Mouse (Mus musculus): ENCODE measurements at regions not wholly inside any gene's neighbourhood (a gene's known extent, or its start where the extent isn't known, plus 50 kb on each side); places are given as distances from the start of the nearest gene placed in this dataset.

DNA sequence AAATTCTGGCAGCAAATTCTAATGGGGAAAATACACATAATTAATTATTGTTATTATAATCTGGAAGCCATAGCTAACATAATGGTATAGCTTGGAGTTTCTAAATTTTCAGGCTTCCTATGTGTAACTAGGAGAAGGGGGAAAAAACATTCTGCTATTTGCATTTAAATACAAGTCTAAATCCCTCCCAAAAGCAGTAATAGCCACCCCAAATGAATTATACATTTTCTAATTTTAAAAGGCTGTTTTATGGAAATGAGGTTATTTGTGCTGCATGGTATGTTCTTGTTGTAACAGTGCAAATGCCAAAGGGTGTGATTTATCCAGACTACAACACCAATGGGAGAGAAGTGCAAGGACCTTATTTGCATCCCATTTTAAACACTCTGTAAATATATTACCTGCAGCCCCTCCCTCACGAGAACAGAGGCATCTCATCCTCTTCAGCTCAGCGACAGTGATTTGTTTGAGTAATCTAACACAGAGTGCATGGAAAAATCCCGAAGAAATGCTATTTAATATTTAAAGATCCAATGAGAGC, 101.4 kb upstream of the Hs3st1 start:
- no peak overlapping the region for H3K4me3 ChIP-seq (ENCODE audit: low read depth, low read length)
- H3K36me3 ChIP-seq (replicated peaks; ENCODE audit: insufficient read depth, low read length), result no peaks in the 10 kb centered on the region
- H3K9ac ChIP-seq (replicated peaks), result no peak overlapping the region
- 64% methylated on average over 3 of the region's 3 CpGs for WGBS (ENCODE audit: insufficient replicate concordance)
- DNase-seq, result no peak
- H3K27ac ChIP-seq (ENCODE audit: low read depth), result no peak overlapping the region
- no peaks in the 10 kb centered on the region for H3K9me3 ChIP-seq (ENCODE audit: low read length)
- H3K27me3 ChIP-seq (ENCODE audit: insufficient read depth, low read length), result no peaks in the 10 kb centered on the region
- no peaks in the 10 kb centered on the region for H3K4me1 ChIP-seq (ENCODE audit: insufficient read depth)
- no peak overlapping the region for H3K4me2 ChIP-seq (ENCODE audit: low read depth, low read length)
- no peak for ATAC-seq
- TF ChIP-seq EP300 (IDR thresholded peaks at IDR 0.05; ENCODE audit: low read depth) (no peak), CTCF (IDR thresholded peaks at IDR 0.05; ENCODE audit: low read depth) (no peak)

DNA sequence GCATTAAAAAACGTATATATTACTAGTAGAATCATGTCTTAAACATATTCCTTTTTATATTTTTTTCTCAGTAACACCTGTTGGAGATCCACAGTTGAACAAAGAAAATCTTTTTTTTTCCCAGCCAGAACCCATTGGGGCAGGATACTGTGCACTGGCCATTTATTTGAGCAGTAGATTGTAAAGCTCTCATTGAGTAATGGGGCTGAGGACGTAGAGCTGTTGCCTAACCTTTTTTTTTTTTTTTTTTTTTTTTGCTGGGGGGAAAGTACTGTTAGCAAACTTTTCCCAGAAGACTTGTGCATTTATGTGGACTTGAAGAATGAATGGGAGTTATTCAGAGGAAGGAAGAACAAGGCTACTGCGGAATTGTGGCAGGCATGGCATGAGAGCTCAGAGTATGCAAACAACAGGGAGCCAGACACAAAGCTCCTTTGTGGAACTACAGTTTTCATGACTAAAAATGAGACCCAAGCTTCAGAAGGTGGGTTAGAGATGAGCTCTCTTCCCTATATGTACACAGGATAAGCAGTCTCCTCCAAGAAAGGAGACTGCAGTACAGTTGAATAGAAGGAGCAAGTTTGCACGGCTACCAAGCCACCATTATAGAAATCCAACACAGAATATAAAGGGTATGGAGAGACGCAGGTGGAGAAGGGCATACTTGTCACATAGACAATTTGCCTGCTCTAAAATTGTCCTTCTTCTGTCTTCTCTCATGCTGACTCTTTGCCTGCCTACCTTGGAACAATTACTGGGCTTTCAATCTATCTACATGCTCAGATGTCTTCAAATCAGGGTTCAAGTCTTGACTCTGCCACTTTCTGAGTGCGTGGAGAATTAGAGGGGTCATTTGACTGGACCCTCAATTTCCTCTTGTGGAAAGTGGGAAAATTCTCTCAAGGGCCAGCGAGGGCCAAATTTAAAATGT, 100.7 kb upstream of the Hs3st1 start:
- H3K4me2 ChIP-seq (ENCODE audit: low read depth, low read length), result no peak overlapping the region
- no peak for TF ChIP-seq CTCF (IDR thresholded peaks at IDR 0.05; ENCODE audit: low read depth)
- no peak for TF ChIP-seq EP300 (IDR thresholded peaks at IDR 0.05; ENCODE audit: low read depth)
- no peaks in the 10 kb centered on the region for H3K36me3 ChIP-seq (replicated peaks; ENCODE audit: insufficient read depth, low read length)
- H3K4me3 ChIP-seq (ENCODE audit: low read depth, low read length), result no peak overlapping the region
- H3K27ac ChIP-seq (ENCODE audit: low read depth), result no peak overlapping the region
- no peaks in the 10 kb centered on the region for H3K9me3 ChIP-seq (ENCODE audit: low read length)
- 62% methylated on average over 7 of the region's 7 CpGs for WGBS (ENCODE audit: insufficient replicate concordance)
- no peak for DNase-seq
- H3K27me3 ChIP-seq (ENCODE audit: insufficient read depth, low read length), result no peaks in the 10 kb centered on the region
- no peak for ATAC-seq
- H3K4me1 ChIP-seq (ENCODE audit: insufficient read depth), result no peaks in the 10 kb centered on the region
- no peak overlapping the region for H3K9ac ChIP-seq (replicated peaks)

DNA sequence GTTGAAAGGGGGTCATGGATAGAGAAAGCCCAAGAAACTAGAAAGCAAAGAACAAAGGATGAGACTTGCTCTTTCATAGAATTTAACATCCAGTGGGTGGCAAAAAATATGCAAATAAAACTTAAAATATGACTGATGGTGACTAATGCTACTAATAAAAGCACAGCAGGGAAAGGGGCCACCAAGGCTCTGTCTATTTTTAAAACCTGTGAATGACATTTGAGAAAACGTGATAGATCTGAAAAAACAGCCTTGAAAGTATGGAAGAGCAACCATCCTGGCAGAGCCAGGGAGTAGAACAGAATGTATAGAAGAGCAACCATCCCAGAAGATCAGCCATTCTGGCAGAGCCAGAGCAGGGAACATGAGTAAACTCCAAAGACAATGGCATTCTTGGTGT, 91.9 kb upstream of the Hs3st1 start:
- Histone ChIP-seq H3K4me1 (ENCODE audit: insufficient read depth) (no peaks in the 10 kb centered on the region), H3K9ac (replicated peaks) (no peak overlapping the region), H3K4me2 (ENCODE audit: low read depth, low read length) (no peak overlapping the region), H3K9me3 (ENCODE audit: low read length) (no peaks in the 10 kb centered on the region), H3K36me3 (replicated peaks; ENCODE audit: insufficient read depth, low read length) (no peaks in the 10 kb centered on the region), H3K4me3 (ENCODE audit: low read depth, low read length) (no peak overlapping the region), H3K27me3 (ENCODE audit: insufficient read depth, low read length) (no peaks in the 10 kb centered on the region), H3K27ac (ENCODE audit: low read depth) (no peak overlapping the region)
- no peak for TF ChIP-seq EP300 (IDR thresholded peaks at IDR 0.05; ENCODE audit: low read depth)
- no peak for TF ChIP-seq CTCF (IDR thresholded peaks at IDR 0.05; ENCODE audit: low read depth)
- DNase-seq (no peak), ATAC-seq (no peak)
- WGBS (ENCODE audit: insufficient replicate concordance), result 33% methylated on average over 1 of the region's 1 CpGs

DNA sequence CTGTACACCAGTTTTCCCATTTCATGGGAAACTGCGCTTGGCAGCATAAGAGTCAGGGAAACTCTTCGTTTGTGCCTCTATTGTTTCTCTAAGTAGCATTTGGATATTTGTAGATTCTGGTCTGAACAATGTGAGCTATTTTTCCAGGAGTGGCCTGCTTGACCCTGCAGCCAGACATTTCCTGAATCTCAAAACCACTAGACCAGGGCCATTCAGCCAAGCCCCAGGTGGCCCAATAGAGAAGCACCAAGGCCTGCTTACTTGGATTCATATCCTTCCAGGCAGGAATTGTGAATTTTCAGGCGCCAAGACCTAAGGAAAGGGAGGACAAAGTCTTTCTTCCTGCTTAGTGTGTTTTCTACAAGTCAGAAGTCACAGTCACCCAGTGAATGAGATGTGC, 85.9 kb upstream of the Hs3st1 start:
- no peaks in the 10 kb centered on the region for H3K27me3 ChIP-seq (ENCODE audit: insufficient read depth, low read length)
- no peak overlapping the region for H3K4me2 ChIP-seq (ENCODE audit: low read depth, low read length)
- H3K9me3 ChIP-seq (ENCODE audit: low read length), result no peaks in the 10 kb centered on the region
- TF ChIP-seq CTCF (IDR thresholded peaks at IDR 0.05; ENCODE audit: low read depth), result no peak
- no peak for TF ChIP-seq EP300 (IDR thresholded peaks at IDR 0.05; ENCODE audit: low read depth)
- ATAC-seq, result no peak
- H3K27ac ChIP-seq (ENCODE audit: low read depth), result no peak overlapping the region
- no peaks in the 10 kb centered on the region for H3K36me3 ChIP-seq (replicated peaks; ENCODE audit: insufficient read depth, low read length)
- 44% methylated on average over 3 of the region's 3 CpGs for WGBS (ENCODE audit: insufficient replicate concordance)
- H3K9ac ChIP-seq (replicated peaks), result no peak overlapping the region
- H3K4me3 ChIP-seq (ENCODE audit: low read depth, low read length), result no peak overlapping the region
- H3K4me1 ChIP-seq (ENCODE audit: insufficient read depth), result no peaks in the 10 kb centered on the region
- DNase-seq, result no peak

DNA sequence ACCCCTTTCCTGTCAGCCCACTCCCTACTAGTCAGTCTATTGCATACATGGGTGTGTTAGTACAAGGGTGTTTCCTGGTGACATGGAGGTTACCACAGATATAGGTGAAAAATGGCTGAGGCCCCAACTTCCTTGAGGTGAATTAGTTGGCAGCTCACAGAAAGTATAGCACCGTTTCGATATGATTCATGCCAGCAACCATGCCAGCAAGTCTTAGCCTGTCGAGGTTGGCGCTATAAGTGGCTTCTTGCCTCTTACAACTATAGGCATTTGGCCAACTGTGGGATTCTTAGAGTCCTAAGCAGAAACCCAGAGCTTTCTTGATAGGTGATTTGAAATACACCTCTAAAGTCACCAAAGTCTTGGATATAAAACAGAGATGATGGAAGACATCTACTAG, 85.3 kb upstream of the Hs3st1 start:
- WGBS (ENCODE audit: insufficient replicate concordance), result 71% methylated on average over 4 of the region's 4 CpGs
- Histone ChIP-seq H3K4me2 (ENCODE audit: low read depth, low read length) (no peak overlapping the region), H3K27me3 (ENCODE audit: insufficient read depth, low read length) (no peaks in the 10 kb centered on the region), H3K9ac (replicated peaks) (no peak overlapping the region), H3K4me1 (ENCODE audit: insufficient read depth) (no peaks in the 10 kb centered on the region), H3K4me3 (ENCODE audit: low read depth, low read length) (no peak overlapping the region), H3K9me3 (ENCODE audit: low read length) (no peaks in the 10 kb centered on the region), H3K36me3 (replicated peaks; ENCODE audit: insufficient read depth, low read length) (no peaks in the 10 kb centered on the region), H3K27ac (ENCODE audit: low read depth) (no peak overlapping the region)
- DNase-seq, result no peak
- TF ChIP-seq CTCF (IDR thresholded peaks at IDR 0.05; ENCODE audit: low read depth), result no peak
- TF ChIP-seq EP300 (IDR thresholded peaks at IDR 0.05; ENCODE audit: low read depth), result no peak
- ATAC-seq, result no peak

DNA sequence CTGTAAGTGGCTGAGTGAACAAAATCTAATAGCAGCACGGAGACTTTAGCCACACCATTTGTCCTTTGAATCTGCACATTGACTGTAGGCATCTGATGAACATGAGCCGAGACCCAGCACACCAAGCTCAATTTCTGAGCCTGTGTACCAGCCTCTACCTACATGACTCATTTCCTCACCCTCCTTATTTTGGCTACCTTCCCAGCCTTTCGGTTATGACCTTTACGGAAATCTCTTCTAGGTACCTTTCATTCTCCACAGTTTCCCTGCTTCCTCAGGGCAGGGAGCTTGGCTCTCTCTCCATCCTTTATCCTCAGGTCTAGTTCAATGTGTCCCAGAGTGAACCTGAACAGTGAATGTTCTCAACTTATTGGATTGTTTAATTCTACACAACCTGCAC, 77.3 kb upstream of the Hs3st1 start:
- no peak overlapping the region for H3K9ac ChIP-seq (replicated peaks)
- DNase-seq (no peak), ATAC-seq (no peak)
- H3K9me3 ChIP-seq (ENCODE audit: low read length), result no peaks in the 10 kb centered on the region
- no peak for TF ChIP-seq CTCF (IDR thresholded peaks at IDR 0.05; ENCODE audit: low read depth)
- no peak for TF ChIP-seq EP300 (IDR thresholded peaks at IDR 0.05; ENCODE audit: low read depth)
- H3K27me3 ChIP-seq (ENCODE audit: insufficient read depth, low read length), result no peaks in the 10 kb centered on the region
- WGBS (ENCODE audit: insufficient replicate concordance), result 67% methylated on average over 4 of the region's 4 CpGs
- H3K4me2 ChIP-seq (ENCODE audit: low read depth, low read length), result no peak overlapping the region
- H3K36me3 ChIP-seq (replicated peaks; ENCODE audit: insufficient read depth, low read length), result no peaks in the 10 kb centered on the region
- H3K4me1 ChIP-seq (ENCODE audit: insufficient read depth), result no peaks in the 10 kb centered on the region
- no peak overlapping the region for H3K27ac ChIP-seq (ENCODE audit: low read depth)
- no peak overlapping the region for H3K4me3 ChIP-seq (ENCODE audit: low read depth, low read length)

Measured in liver, postnatal 0 days (tissue).